Mouse (Mus musculus) frontal cortex, adult (tissue): Measurements from ENCODE around the gene Raph1.

Experiments used
- ATAC-seq: cut with Nextera tagmentation; 2 replicates; pipeline ENCODE4 v1.9.2; 2017; ENCODE audit warnings: mild to moderate bottlenecking, moderate library complexity, mixed read lengths; ENCODE audit not compliant: low TSS enrichment

The Raph1 gene

GRCm38 (mm10) chr1:60566631-60567311, at the start of gene Raph1:
TSS of gene Raph1 (minus strand) at chr1:60567104.
- ATAC-seq = peak; percentile 87

- 0 out of 2 replicates have a peak, but pooled peaks have one; percentile 17 for ATAC-seq
Observed at GRCm38 (mm10) chr1:60615703-60616102, 48.8 kb upstream of the Raph1 start.

GRCm38 (mm10) chr1:60614902-60615301, 48.0 kb upstream of the Raph1 start:
- peak; percentile 79; the same call in 1 of the 2 replicates for ATAC-seq

GRCm38 (mm10) chr1:60611968-60612367, 45.1 kb upstream of the Raph1 start:
- ATAC-seq = no peak

- no peak for ATAC-seq
Observed at GRCm38 (mm10) chr1:60610631-60611030, 43.7 kb upstream of the Raph1 start.

- no peak for ATAC-seq
Observed at GRCm38 (mm10) chr1:60609011-60609775, 42.3 kb upstream of the Raph1 start.

- ATAC-seq = no peak
Observed at GRCm38 (mm10) chr1:60604481-60605021, 37.6 kb upstream of the Raph1 start.

- ATAC-seq = no peak
Observed at GRCm38 (mm10) chr1:60600682-60601081, 33.8 kb upstream of the Raph1 start.

- ATAC-seq = no peak
Observed at GRCm38 (mm10) chr1:60599926-60600325, 33.0 kb upstream of the Raph1 start.

- no peak for ATAC-seq
Observed at GRCm38 (mm10) chr1:60599013-60599701, 32.3 kb upstream of the Raph1 start.

GRCm38 (mm10) chr1:60596386-60597320, 29.7 kb upstream of the Raph1 start:
- ATAC-seq = no peak

GRCm38 (mm10) chr1:60593101-60593500, 26.2 kb upstream of the Raph1 start:
- ATAC-seq = no peak

GRCm38 (mm10) chr1:60588887-60589629, 22.2 kb upstream of the Raph1 start:
- no peak for ATAC-seq

- ATAC-seq = peak; percentile 93
Observed at GRCm38 (mm10) chr1:60580990-60581389, 14.1 kb upstream of the Raph1 start.

GRCm38 (mm10) chr1:60579886-60580285, 13.0 kb upstream of the Raph1 start:
- no peak for ATAC-seq

GRCm38 (mm10) chr1:60572699-60573098, 5.8 kb upstream of the Raph1 start:
- no peak for ATAC-seq

GRCm38 (mm10) chr1:60569741-60570140, 2.8 kb upstream of the Raph1 start:
- no peak for ATAC-seq

GRCm38 (mm10) chr1:60569210-60569609, 2.3 kb upstream of the Raph1 start:
- no peak for ATAC-seq

- ATAC-seq = no peak
Observed at GRCm38 (mm10) chr1:60567321-60567720, 417 bp upstream of the Raph1 start.

- ATAC-seq = peak; percentile 41
Observed at GRCm38 (mm10) chr1:60565931-60566630, 823 bp downstream of the Raph1 start.
